Mouse (Mus musculus): ENCODE results near the gene Sox5.

- no peak for TF ChIP-seq CTCF (IDR thresholded peaks at IDR 0.05)
- no peak for TF ChIP-seq POLR2A (IDR thresholded peaks at IDR 0.05; ENCODE audit: insufficient read depth, low read depth, low read length)
- TF ChIP-seq EP300 (IDR thresholded peaks at IDR 0.05; ENCODE audit: insufficient read depth, low read depth, low read length) = no peak
These were observed 338.1 kb downstream of the Sox5 start for GRCm38 (mm10) chr6:144443681-144444080.

Data from heart, adult 2 months (tissue).